Mouse (Mus musculus): Measurements from ENCODE around the gene Zfp958. TPM values are rescaled to one million over a fixed set of nuclear protein-coding genes. Genes with fewer than 3 reads are reported as not detected.

Zfp958 gene
- polyA plus RNA-seq, 1 experiment from 2014 or later = 20.8 TPM

DNA sequence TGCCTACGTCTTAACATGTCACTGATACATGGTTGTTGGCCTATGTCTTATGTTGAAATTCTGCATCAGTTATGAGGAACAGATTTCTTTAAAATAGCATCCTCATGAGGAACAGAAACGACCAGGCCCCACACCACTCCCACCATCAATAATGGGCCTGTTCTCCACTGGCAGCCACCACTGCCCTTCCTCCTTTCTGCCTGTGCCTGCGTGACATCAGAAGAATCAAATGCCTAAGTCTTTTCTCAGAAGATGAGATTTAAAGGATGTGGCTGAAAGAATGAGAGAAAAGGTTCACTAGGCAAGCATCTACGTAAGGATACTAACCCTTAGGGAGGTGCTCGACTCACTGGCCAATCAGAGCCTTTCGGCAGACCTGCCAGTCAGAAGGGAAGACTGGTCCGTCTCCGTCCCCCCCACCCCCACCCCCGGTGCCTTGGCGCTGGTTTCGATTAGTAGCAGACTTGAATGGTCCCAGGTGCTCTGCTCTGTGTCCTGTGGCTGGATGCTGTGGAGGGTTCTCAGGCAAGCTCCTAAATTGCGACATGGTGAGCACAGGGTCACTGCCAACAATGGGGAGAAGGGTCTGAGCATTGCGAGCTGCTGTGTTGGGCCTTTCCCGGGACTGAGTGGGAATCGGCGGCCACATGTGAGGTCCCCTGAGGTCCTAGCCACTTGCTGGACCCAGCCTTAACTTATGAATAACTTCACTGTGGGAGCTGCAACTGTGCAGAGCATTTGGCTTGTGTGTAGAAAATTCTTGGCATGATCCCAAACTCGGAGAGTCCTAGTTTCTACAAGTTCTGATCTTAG lies 62.4 kb downstream of the Zfp958 start:
- H3K27ac ChIP-seq (replicated peaks) = no peak overlapping the region
- 88% methylated on average over 17 of the region's 17 CpGs for WGBS
- H3K9me3 ChIP-seq = no peaks in the 10 kb centered on the region
- H3K36me3 ChIP-seq = no peaks in the 10 kb centered on the region
- peaks cover 7% of the 10 kb centered on the region for H3K4me1 ChIP-seq
- no peaks in the 10 kb centered on the region for H3K27me3 ChIP-seq
- no peak for ATAC-seq (replicated peaks)
- H3K9ac ChIP-seq (replicated peaks) = no peak overlapping the region
- no peak overlapping the region for H3K4me3 ChIP-seq
- H3K4me2 ChIP-seq (replicated peaks) = no peak overlapping the region

DNA sequence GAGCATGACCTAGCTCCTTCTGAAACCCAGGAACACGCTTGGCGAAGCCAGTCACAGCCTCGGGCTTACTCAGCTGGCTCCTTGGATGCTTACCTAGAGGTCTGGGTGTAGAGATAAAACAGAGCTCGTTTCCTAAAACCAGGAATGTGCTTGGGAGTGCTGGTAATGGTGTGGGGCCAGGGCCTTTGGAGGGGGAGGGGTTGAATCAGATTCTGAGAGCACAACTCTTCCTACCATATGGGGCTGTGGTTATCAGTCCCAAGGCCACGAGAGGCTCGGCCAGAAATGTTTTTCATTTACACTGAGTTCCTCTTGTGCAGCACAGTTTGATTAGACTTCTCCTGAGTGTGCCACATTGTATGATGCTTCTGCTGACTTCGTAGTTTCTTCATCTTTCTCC lies 63.6 kb downstream of the Zfp958 start:
- H3K36me3 ChIP-seq = no peaks in the 10 kb centered on the region
- peaks cover 7% of the 10 kb centered on the region for H3K4me1 ChIP-seq
- H3K4me3 ChIP-seq = peak overlapping the region; percentile 59
- peak overlapping the region; percentile 47 for H3K4me2 ChIP-seq (replicated peaks)
- no peak for ATAC-seq (replicated peaks)
- H3K27ac ChIP-seq (replicated peaks) = peak overlapping the region; percentile 99; the same call in 1 of the 2 replicates
- WGBS = 93% methylated on average over 7 of the region's 7 CpGs
- H3K9me3 ChIP-seq = no peaks in the 10 kb centered on the region
- peak overlapping the region; percentile 87; the same call in 1 of the 2 replicates for H3K9ac ChIP-seq (replicated peaks)
- no peaks in the 10 kb centered on the region for H3K27me3 ChIP-seq

DNA sequence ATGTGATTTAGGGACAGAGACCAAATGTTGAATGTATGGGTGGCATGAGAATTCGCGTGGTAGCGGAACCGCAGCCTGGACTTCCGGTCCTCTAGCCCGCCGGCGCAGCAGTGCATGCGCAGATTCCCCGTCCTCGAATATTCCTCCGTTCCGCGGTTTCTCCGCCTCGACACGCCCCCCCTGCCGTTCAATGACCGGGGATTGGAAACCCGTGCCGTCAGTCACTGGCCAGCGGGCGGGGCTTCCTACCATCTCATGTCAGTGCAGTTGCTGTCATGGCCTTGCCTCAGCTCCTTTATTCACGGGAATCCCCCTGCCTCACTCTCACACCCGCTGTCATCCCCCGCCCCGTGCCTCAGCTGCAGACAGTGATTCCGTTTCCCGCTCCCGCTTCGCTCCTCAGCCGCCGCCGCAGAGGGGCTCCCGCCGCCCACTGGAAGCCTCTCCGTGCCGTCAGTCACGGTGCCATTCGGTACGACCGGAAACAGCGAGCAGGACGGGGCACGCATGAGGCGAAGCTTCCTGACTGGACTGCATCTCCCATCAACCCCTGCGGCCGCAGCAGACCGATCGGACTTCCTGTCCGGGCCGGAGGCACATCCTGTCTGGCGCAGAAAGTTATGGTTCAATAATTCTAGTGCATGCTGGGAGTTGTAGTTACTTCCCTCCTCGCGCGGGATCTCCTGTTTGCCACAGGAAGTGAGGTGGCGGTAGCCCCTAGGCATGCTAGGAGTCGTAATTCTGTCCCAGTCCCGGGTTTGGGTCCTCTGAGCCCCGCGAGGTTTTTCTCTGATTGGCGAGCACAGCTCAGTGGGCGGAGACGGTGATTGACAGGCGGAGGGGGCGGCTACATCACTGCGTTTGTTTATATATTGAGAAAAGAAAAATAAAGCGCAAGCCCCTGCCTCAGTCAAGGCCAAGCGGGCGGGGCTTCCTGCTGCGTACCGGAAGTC lies 64.6 kb downstream of the Zfp958 start:
- peaks cover 7% of the 10 kb centered on the region for H3K4me1 ChIP-seq
- peak overlapping the region; percentile 59 for H3K4me3 ChIP-seq
- H3K4me2 ChIP-seq (replicated peaks) = peak overlapping the region; percentile 48
- under 1% methylated on average over 72 of the region's 72 CpGs for WGBS
- H3K9ac ChIP-seq (replicated peaks) = peak overlapping the region; percentile 87
- H3K27ac ChIP-seq (replicated peaks) = peak overlapping the region; percentile 99
- H3K27me3 ChIP-seq = no peaks in the 10 kb centered on the region
- H3K36me3 ChIP-seq = no peaks in the 10 kb centered on the region
- ATAC-seq (replicated peaks) = peak; percentile 95
- no peaks in the 10 kb centered on the region for H3K9me3 ChIP-seq

DNA sequence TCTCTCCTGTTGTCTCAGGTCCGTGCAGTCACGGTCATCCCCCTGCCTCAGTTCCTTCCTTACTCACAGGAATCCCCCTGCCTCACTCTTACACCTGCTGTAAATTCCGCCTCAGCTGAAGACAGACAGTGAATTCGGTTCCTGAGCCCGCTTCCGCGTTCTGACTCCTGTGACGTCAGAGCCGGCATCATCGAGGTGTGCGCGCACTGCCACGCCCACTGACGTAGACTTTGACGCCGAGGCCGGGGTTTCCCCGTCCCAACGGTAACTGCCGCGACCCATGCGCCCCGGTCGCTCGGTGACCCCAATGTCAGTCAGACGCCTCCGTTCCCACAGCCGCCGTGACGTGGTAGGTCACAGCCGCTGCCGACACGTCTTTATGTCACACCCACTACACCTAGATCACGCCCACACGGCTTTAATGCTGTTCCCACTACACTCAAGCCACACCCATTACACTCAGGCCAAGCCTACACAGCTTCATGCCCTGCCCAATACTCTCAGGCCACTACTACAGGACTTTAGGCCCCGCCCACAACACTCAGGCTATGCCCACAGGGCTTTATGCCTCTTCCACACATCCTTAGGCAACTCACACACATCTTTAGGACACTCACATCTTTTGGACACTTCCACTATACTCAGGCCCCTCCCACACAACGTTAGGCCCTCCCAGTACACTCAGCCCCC lies 65.4 kb downstream of the Zfp958 start:
- no peaks in the 10 kb centered on the region for H3K36me3 ChIP-seq
- peak overlapping the region; percentile 48 for H3K4me2 ChIP-seq (replicated peaks)
- H3K4me1 ChIP-seq = peaks cover 7% of the 10 kb centered on the region
- peak; percentile 56 for ATAC-seq (replicated peaks)
- no peaks in the 10 kb centered on the region for H3K27me3 ChIP-seq
- H3K27ac ChIP-seq (replicated peaks) = peak overlapping the region; percentile 99
- H3K4me3 ChIP-seq = peak overlapping the region; percentile 59
- no peaks in the 10 kb centered on the region for H3K9me3 ChIP-seq
- peak overlapping the region; percentile 54 for H3K9ac ChIP-seq (replicated peaks)
- under 1% methylated on average over 37 of the region's 37 CpGs for WGBS

DNA sequence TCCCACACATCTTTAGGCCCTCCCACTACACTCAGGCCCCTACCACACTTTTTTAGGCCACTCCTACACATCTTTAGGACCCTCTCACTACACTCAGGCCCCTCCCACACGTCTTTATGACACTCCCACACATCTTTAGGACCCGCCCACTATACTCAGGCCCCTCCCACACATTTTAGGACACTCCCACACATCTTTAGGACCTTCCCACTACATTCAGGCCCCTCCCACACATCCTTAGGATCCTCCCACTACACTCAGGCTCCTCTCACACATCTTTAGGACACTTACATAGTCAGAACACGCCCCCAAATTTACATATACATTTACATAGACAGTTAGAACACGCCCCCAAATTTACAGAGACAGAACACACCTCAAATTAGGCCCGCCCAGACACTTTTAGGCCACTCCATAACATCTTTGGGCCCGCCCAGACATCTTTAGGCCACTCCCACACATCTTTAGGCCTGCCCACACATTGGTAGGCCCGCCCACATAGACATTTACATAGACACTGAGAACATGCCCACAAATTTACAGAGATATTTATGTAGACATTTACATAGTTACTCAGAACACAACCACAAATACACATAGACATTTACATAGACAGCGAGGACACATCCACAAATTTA lies 66.1 kb downstream of the Zfp958 start:
- peaks cover 7% of the 10 kb centered on the region for H3K4me1 ChIP-seq
- peak overlapping the region; percentile 48 for H3K4me2 ChIP-seq (replicated peaks)
- no peak for ATAC-seq (replicated peaks)
- H3K27ac ChIP-seq (replicated peaks) = peak overlapping the region; percentile 99
- no peaks in the 10 kb centered on the region for H3K9me3 ChIP-seq
- no peak overlapping the region for H3K9ac ChIP-seq (replicated peaks)
- H3K27me3 ChIP-seq = no peaks in the 10 kb centered on the region
- 80% methylated on average over 8 of the region's 8 CpGs for WGBS
- no peaks in the 10 kb centered on the region for H3K36me3 ChIP-seq
- H3K4me3 ChIP-seq = peak overlapping the region; percentile 59

DNA sequence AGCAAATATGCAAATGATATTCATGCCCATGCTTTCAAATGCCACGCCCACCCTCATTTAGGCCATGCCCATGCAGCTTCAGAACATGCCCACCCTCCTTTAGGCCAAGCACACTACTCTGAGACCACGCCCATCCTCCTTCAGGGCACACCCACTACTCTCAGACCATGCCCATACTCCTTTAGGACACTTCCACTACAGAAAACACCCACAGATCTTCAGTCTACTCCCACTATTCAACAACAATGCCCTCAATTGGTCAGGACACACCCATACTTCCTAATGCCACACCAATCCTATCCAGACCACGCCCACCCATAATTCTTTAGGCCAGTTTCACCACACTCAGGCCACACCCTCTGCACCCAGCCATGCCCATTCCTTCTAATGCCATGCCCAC lies 66.8 kb downstream of the Zfp958 start:
- Histone ChIP-seq H3K36me3 (no peaks in the 10 kb centered on the region), H3K27me3 (no peaks in the 10 kb centered on the region), H3K9ac (replicated peaks) (no peak overlapping the region), H3K27ac (replicated peaks) (no peak overlapping the region), H3K4me1 (peaks cover 7% of the 10 kb centered on the region), H3K4me3 (no peak overlapping the region), H3K9me3 (no peaks in the 10 kb centered on the region), H3K4me2 (replicated peaks) (no peak overlapping the region)
- WGBS = 94% methylated on average over 3 of the region's 3 CpGs
- ATAC-seq (replicated peaks) = no peak

Other genes with a start within 250 kb of the Zfp958 start
- 34.4 and 42.3 TPM in 2 replicates for gene Cers4, start 120.1 kb upstream of the Zfp958 start, polyA plus RNA-seq (2015; fragmentation: Nextera tagmentation; extraction: Ambion mirVana)
- gene Shcbp1, start 166.4 kb downstream of the Zfp958 start, polyA plus RNA-seq (2015; fragmentation: Nextera tagmentation; extraction: Ambion mirVana) = 29.3 and 31.5 TPM in 2 replicates

Data from forebrain, embryonic 15.5 days (tissue).